8 mouse cellular contexts compared by ENCODE assay signal in the genomic region with DNA sequence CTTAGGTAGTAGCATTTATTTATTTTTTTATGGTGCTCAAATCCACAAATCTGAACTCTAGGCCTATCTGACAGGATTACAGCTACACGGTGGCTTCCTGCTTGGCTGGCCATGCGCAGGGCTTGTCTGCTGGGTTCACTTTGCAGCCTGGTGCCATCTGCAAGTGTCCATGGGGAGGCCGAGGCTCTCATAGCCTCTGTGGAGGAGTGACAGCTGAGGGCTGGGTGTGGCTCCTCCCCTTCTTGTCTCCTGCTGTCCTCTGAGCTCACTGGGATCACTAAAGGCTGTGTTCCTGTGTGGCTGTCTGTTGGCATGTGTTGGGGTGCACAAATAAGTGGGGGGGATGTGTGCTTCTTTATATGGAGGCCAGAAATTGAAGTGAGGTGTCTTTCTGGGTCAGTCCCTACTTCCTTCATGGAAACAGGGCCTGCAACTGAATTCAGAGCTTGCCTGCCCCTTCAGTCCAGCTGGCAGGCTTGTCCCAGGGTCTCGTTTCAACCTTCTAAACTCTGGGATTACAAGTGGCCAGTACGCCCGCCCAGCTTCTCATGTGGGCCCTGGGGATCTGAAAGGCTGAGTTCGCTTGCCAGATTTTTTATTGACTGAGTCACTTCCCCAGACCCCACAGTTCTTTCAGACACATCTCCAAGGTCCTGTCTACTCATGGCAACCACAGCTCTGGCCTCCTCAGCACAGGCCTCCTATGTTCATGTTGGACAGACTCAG. TPM values are rescaled to one million over a fixed set of nuclear protein-coding genes. Genes with fewer than 3 reads are reported as not detected.
DNase-seq lines count a peak whose midpoint lies in the region; ATAC-seq and TF ChIP-seq lines count a peak whose summit lies in the region.

No protein-coding gene starts in this region.

- ATAC-seq in midbrain, embryonic 11.5 days (ENCODE audit: low FRiP score): peak; percentile 51; the same call in 1 of the 2 replicates
- no peak for ATAC-seq in midbrain, embryonic 16.5 days
- peak; percentile 34 for ATAC-seq in hindbrain, postnatal 0 days

- H3K27ac ChIP-seq in midbrain, embryonic 11.5 days (ENCODE audit: low read depth, low read length): peak overlapping the region; percentile 41; the same call in 1 of the 2 replicates
- no peak overlapping the region for H3K27ac ChIP-seq in midbrain, embryonic 16.5 days (ENCODE audit: low read length)
- peak overlapping the region; percentile 54; the same call in 1 of the 2 replicates for H3K27ac ChIP-seq in hindbrain, postnatal 0 days

- peaks cover 34% of the 10 kb centered on the region for H3K4me1 ChIP-seq in midbrain, embryonic 11.5 days (ENCODE audit: control insufficient read depth, insufficient read depth, low read length)
- peaks cover 9% of the 10 kb centered on the region for H3K4me1 ChIP-seq in midbrain, embryonic 16.5 days (ENCODE audit: control insufficient read depth, insufficient read depth, low read length)
- peaks cover 12% of the 10 kb centered on the region for H3K4me1 ChIP-seq in hindbrain, postnatal 0 days (ENCODE audit: insufficient read depth, low read length)

- TF ChIP-seq CTCF in hindbrain, postnatal 0 days (IDR thresholded peaks at IDR 0.05; ENCODE audit: low read depth): no peak

- H3K9ac ChIP-seq in midbrain, embryonic 11.5 days (ENCODE audit: low read length): no peak overlapping the region
- no peak overlapping the region for H3K9ac ChIP-seq in midbrain, embryonic 16.5 days (ENCODE audit: low read depth, low read length)
- no peak overlapping the region for H3K9ac ChIP-seq in hindbrain, postnatal 0 days (replicated peaks; ENCODE audit: low read length)

- 39% methylated on average over 7 of the region's 7 CpGs for WGBS in midbrain, embryonic 11.5 days
- WGBS in midbrain, embryonic 16.5 days: 33% methylated on average over 7 of the region's 7 CpGs
- 39% methylated on average over 7 of the region's 7 CpGs for WGBS in hindbrain, postnatal 0 days

- H3K4me3 ChIP-seq in midbrain, embryonic 11.5 days (ENCODE audit: low read depth, low read length): no peak overlapping the region
- H3K4me3 ChIP-seq in midbrain, embryonic 16.5 days (ENCODE audit: low read depth, low read length): no peak overlapping the region
- no peak overlapping the region for H3K4me3 ChIP-seq in hindbrain, postnatal 0 days (ENCODE audit: low read length)

- no peaks in the 10 kb centered on the region for H3K27me3 ChIP-seq in midbrain, embryonic 11.5 days (ENCODE audit: control insufficient read depth, insufficient read depth, low read length)
- no peaks in the 10 kb centered on the region for H3K27me3 ChIP-seq in midbrain, embryonic 16.5 days (ENCODE audit: control insufficient read depth, insufficient read depth, low read depth, low read length)
- H3K27me3 ChIP-seq in hindbrain, postnatal 0 days (ENCODE audit: insufficient read depth, low read length): no peaks in the 10 kb centered on the region

- H3K36me3 ChIP-seq in midbrain, embryonic 11.5 days (ENCODE audit: control insufficient read depth, insufficient read depth, low read length): no peaks in the 10 kb centered on the region
- H3K36me3 ChIP-seq in midbrain, embryonic 16.5 days (ENCODE audit: control insufficient read depth, insufficient read depth, low read length): no peaks in the 10 kb centered on the region
- H3K36me3 ChIP-seq in hindbrain, postnatal 0 days (ENCODE audit: insufficient read depth, low read length): no peaks in the 10 kb centered on the region

- no peak overlapping the region for H3K4me2 ChIP-seq in midbrain, embryonic 11.5 days
- no peak overlapping the region for H3K4me2 ChIP-seq in midbrain, embryonic 16.5 days (ENCODE audit: low read length)
- H3K4me2 ChIP-seq in hindbrain, postnatal 0 days (ENCODE audit: low read depth, low read length): no peak overlapping the region

- DNase-seq in adrenal gland, postnatal 14 days: peak; percentile 66
- DNase-seq in adrenal gland, postnatal 4 days (ENCODE audit: low spot score in 2 of 2): no peak
- DNase-seq in midbrain, embryonic 11.5 days (ENCODE audit: low spot score, missing footprints): no peak
- peak; percentile 58 for DNase-seq in hindbrain, postnatal 0 days (ENCODE audit: low spot score)
- no peak for DNase-seq in ovary, postnatal 10 days (ENCODE audit: low spot score)
- DNase-seq in left cerebral cortex, adult 18-20 months (ENCODE audit: low spot score in 2 of 2): no peak
- no peak for DNase-seq in frontal cortex, postnatal 25 days (ENCODE audit: low spot score in 2 of 2)

- H3K9me3 ChIP-seq in midbrain, embryonic 11.5 days (ENCODE audit: control insufficient read depth, low read length): no peaks in the 10 kb centered on the region
- no peaks in the 10 kb centered on the region for H3K9me3 ChIP-seq in midbrain, embryonic 16.5 days (replicated peaks; ENCODE audit: control insufficient read depth, low read length, poor library complexity, severe bottlenecking)
- H3K9me3 ChIP-seq in hindbrain, postnatal 0 days (ENCODE audit: low read length): no peaks in the 10 kb centered on the region

RNA-seq across cellular contexts. Expression of gene Gse1, which starts 12.7 kb away (rescaled TPM):
- total RNA-seq in adrenal gland, postnatal 14 days (2021): 29.9 and 33.9 TPM in 2 replicates
- 10 to 100 TPM; 58.1 to 60.7 TPM for total RNA-seq in adrenal gland, postnatal 4 days (2021)
- 18.5 and 20.7 TPM in 2 replicates for polyA plus RNA-seq in midbrain, embryonic 11.5 days (2014; fragmentation: Nextera tagmentation; extraction: Ambion mirVana)
- 13.3 and 17.6 TPM in 2 replicates for polyA plus RNA-seq in midbrain, embryonic 16.5 days (2015; fragmentation: Nextera tagmentation; extraction: Ambion mirVana)
- total RNA-seq in hindbrain, postnatal 0 days (2014; rRNA removed): 37.5 and 48.3 TPM in 2 replicates
- polyA plus RNA-seq in hindbrain, postnatal 0 days (2015; fragmentation: Nextera tagmentation; extraction: Ambion mirVana): 12.3 and 13.4 TPM in 2 replicates
- 10 to 100 TPM; 79.8 to 90.8 TPM for total RNA-seq in left cerebral cortex, adult 18-20 months (2021)

RNA-seq across cellular contexts. Expression of gene Fam92b, which starts 38.3 kb away (rescaled TPM):
- 1.0 and 1.1 TPM in 2 replicates for total RNA-seq in adrenal gland, postnatal 14 days (2021)
- 1 to 10 TPM; 1.6 to 2.3 TPM for total RNA-seq in adrenal gland, postnatal 4 days (2021)
- 2.4 and 3.4 TPM in 2 replicates for polyA plus RNA-seq in midbrain, embryonic 11.5 days (2014; fragmentation: Nextera tagmentation; extraction: Ambion mirVana)
- polyA plus RNA-seq in midbrain, embryonic 16.5 days (2015; fragmentation: Nextera tagmentation; extraction: Ambion mirVana): 2.1 and 2.4 TPM in 2 replicates
- 1.2 and 3.3 TPM in 2 replicates for total RNA-seq in hindbrain, postnatal 0 days (2014; rRNA removed)
- polyA plus RNA-seq in hindbrain, postnatal 0 days (2015; fragmentation: Nextera tagmentation; extraction: Ambion mirVana): 1.6 and 2.0 TPM in 2 replicates
- under 1 TPM in 1 of 2 experiments, not detected in 1; 0.63 TPM for total RNA-seq in left cerebral cortex, adult 18-20 months (2021)

Comparison
In these comparisons a context has a peak if more than half of its experiments do, and no peak if none do; other contexts are left out.
1. DNase-seq: peak in adrenal gland, postnatal 14 days (single experiment) and hindbrain, postnatal 0 days (single experiment); none in adrenal gland, postnatal 4 days (0 of 2), midbrain, embryonic 11.5 days (single experiment), ovary, postnatal 10 days (single experiment), left cerebral cortex, adult 18-20 months (0 of 2) and frontal cortex, postnatal 25 days (0 of 2).